Mouse (Mus musculus): ENCODE results near the gene Hmgcs2. TPM values are rescaled to one million over a fixed set of nuclear protein-coding genes. Genes with fewer than 3 reads are reported as not detected.
A peak's percentile ranks its signal among the peaks of the same experiment; 100 is the strongest.

Hmgcs2 gene
- total RNA-seq, 2 experiments from 2014 or later = 6.3 to 6.4 TPM

DNA sequence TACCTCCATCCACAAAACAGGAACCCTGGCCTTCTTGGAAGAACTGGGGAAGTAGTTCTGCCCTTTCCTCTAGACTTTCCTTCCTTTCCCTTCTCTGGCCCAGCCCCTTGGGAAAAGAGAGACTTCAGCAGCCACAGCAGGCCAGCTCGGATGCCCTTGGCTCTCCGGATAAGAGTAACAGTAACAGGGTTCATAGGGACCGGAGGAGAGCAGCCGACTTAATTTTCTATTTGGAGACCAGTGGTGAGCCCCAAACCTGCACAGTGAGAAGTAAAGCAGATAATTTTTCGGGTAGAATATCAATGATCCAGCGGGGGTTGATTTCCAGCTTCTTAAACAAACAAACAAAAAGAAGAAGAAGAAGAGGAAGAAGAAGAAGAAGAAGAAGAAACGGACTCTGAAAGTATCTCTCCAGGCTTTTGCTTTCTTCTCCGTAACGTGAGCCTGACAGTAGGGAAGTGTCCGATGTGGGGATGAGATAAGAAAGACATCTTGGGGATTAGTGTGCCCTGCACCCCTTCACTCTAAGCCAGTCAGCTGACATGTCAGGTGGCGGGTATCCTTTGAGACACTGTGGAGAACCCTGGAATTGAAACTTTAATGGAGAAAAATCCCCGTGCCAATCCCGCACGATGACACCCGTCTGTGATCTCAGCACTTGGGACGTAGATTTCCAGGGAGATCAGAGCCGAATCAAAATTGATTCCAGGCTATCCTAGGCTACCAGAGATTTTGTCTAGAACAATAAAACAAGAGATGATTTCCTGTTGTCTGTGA lies 60.8 kb downstream of the Hmgcs2 start:
- Histone ChIP-seq H3K4me3 (no peak overlapping the region), H3K27ac (no peak overlapping the region)
- DNase-seq (ENCODE audit: extremely low spot score in 1 of 2, low spot score in 2 of 2) = no peak
- TF ChIP-seq CTCF (IDR thresholded peaks at IDR 0.05) = no peak
- intact Hi-C loops (cut with DNase I) = no loop called here

DNA sequence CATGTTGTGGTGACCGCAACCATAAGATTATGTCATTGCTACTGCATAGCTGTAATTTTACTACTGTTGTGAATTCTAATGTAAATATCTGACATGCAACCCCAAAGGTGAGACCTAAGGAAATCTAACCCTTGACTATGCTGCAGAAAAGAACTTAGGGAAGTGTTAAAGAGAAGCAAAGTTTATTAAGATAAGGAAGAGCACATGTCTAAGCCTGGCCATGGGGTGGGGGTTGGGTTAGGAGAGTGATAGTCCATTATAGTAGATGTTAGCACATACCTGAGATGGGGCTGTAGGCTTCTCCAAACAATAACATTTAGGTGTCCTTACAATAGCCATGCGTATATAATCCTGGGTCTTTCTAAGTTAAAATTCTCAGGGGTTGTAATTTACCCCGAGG lies 63.0 kb downstream of the Hmgcs2 start:
- no peak for DNase-seq (ENCODE audit: extremely low spot score in 1 of 2, low spot score in 2 of 2)
- no peak for TF ChIP-seq CTCF (IDR thresholded peaks at IDR 0.05)
- intact Hi-C loops (cut with DNase I) = no loop called here
- H3K4me3 ChIP-seq = no peak overlapping the region
- H3K27ac ChIP-seq = no peak overlapping the region

DNA sequence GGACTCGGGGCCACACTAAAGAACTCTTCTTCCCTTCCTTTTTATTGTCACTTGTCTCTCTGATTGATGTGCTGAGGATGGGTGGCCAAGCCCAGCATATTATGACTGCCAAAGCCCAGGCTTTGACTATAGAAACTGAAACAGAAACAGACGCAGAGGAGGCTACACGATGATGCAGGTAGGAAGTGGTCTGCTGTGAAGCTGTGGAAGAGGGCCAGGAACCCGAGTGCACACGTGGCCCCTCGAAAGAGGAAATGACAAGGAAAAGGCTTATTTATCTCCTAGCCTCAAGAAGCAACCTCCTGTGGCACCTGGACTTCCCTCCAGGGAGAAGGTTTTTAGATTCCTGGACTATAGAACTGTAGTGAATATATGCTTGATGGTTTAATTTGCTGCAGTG lies 67.9 kb downstream of the Hmgcs2 start:
- no peak for TF ChIP-seq CTCF (IDR thresholded peaks at IDR 0.05)

GRCm38 (mm10) chr3:98348705-98349104 lies 68.5 kb downstream of the Hmgcs2 start:
- TF ChIP-seq CTCF (IDR thresholded peaks at IDR 0.05) = no peak
- no peak for DNase-seq (ENCODE audit: extremely low spot score in 1 of 2, low spot score in 2 of 2)
- intact Hi-C loops (cut with DNase I) = no loop called here
- Histone ChIP-seq H3K4me3 (no peak overlapping the region), H3K27ac (no peak overlapping the region)

More for the DNA sequence above, 67.9 kb downstream of the Hmgcs2 start:
- no peak overlapping the region for H3K27ac ChIP-seq
- no peak overlapping the region for H3K4me3 ChIP-seq
- intact Hi-C loops (cut with DNase I) = no loop called here
- DNase-seq (ENCODE audit: extremely low spot score in 1 of 2, low spot score in 2 of 2) = no peak

DNA sequence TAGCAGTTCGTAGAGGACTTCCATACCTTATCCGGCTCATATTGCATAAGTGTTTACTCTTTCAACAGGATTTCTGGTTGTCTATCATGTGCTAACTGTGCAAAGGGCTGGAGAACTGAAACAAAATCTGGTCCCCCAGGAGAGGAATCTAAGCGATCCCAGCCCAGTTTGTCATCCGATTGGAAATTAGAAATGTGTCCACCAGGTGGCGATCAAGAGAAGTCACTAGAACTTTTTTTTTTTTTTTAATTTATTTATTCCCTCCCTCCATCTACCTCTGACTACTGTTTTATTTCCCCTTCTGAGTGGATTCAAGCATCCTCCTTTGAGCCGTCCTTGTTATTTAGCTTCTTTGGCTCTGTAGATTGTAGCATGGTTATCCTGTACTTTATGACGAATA lies 73.7 kb downstream of the Hmgcs2 start:
- intact Hi-C loops (cut with DNase I) = loop anchor here (10.0 kb wide), 1 partner anchor 621 kb away; no protein-coding TSS in a partner anchor
- peak; percentile 72 for TF ChIP-seq CTCF (IDR thresholded peaks at IDR 0.05)

GRCm38 (mm10) chr3:98355344-98356025 lies 75.2 kb downstream of the Hmgcs2 start:
- no peak; the same call in 1 of the 2 replicates for TF ChIP-seq CTCF (IDR thresholded peaks at IDR 0.05)
- H3K4me3 ChIP-seq = no peak overlapping the region
- intact Hi-C loops (cut with DNase I) = loop anchor here (10.0 kb wide), 1 partner anchor 619 kb away; no protein-coding TSS in a partner anchor
- DNase-seq (ENCODE audit: extremely low spot score in 1 of 2, low spot score in 2 of 2) = no peak
- H3K27ac ChIP-seq = no peak overlapping the region

More for the DNA sequence above, 73.7 kb downstream of the Hmgcs2 start:
- H3K27ac ChIP-seq = no peak overlapping the region
- peak; percentile 50 to 62 for DNase-seq (ENCODE audit: extremely low spot score in 1 of 2, low spot score in 2 of 2)
- no peak overlapping the region for H3K4me3 ChIP-seq

- Histone ChIP-seq H3K4me3 (no peak overlapping the region), H3K27ac (no peak overlapping the region)
- no peak for DNase-seq (ENCODE audit: extremely low spot score in 1 of 2, low spot score in 2 of 2)
- intact Hi-C loops (cut with DNase I) = loop anchor here (10.0 kb wide), 1 partner anchor 619 kb away; no protein-coding TSS in a partner anchor
- no peak for TF ChIP-seq CTCF (IDR thresholded peaks at IDR 0.05)
Observed at GRCm38 (mm10) chr3:98356026-98356365, 75.8 kb downstream of the Hmgcs2 start.

- TF ChIP-seq CTCF (IDR thresholded peaks at IDR 0.05) = no peak
- no peak overlapping the region for H3K27ac ChIP-seq
- no peak for DNase-seq (ENCODE audit: extremely low spot score in 1 of 2, low spot score in 2 of 2)
- intact Hi-C loops (cut with DNase I) = loop anchor here (10.0 kb wide), 1 partner anchor 618 kb away; no protein-coding TSS in a partner anchor
- no peak overlapping the region for H3K4me3 ChIP-seq
Observed at GRCm38 (mm10) chr3:98356632-98357370, 76.6 kb downstream of the Hmgcs2 start.

Other genes starting within 250 kb of the Hmgcs2 start
- gene Adam30, start 119.8 kb upstream of the Hmgcs2 start, total RNA-seq (2021) = not detected
- not detected for gene Reg4, start 58.3 kb upstream of the Hmgcs2 start, total RNA-seq (2021)
- 10 to 100 TPM; 52.5 to 52.7 TPM for gene Phgdh, start 59.6 kb downstream of the Hmgcs2 start, total RNA-seq (2021)
- gene Zfp697, start 102.0 kb downstream of the Hmgcs2 start, total RNA-seq (2021) = 10 to 100 TPM; 33.2 to 35.0 TPM
- gene Gm4450, start 176.7 kb downstream of the Hmgcs2 start, total RNA-seq (2021) = not detected
- gene Hsd3b4, start 230.1 kb downstream of the Hmgcs2 start, total RNA-seq (2021) = not detected